Mouse (Mus musculus): ENCODE results near the gene Xxylt1.

GRCm38 (mm10) chr16:31002926-31003325, 78.3 kb downstream of the Xxylt1 start:
- no peak for TF ChIP-seq ZC3H11A (IDR thresholded peaks at IDR 0.05; ENCODE audit: borderline replicate concordance, low read depth, low read length)
- no peak for TF ChIP-seq CHD2 (IDR thresholded peaks at IDR 0.05; ENCODE audit: low read depth, low read length)
